Mouse (Mus musculus): ENCODE data around the gene C530008M17Rik. TPM values are rescaled to one million over a fixed set of nuclear protein-coding genes. Genes with fewer than 3 reads are reported as not detected.

C530008M17Rik gene
- total and polyA plus RNA-seq, 2 experiments from 2014 or later = 59.3 to 68.7 TPM

DNA sequence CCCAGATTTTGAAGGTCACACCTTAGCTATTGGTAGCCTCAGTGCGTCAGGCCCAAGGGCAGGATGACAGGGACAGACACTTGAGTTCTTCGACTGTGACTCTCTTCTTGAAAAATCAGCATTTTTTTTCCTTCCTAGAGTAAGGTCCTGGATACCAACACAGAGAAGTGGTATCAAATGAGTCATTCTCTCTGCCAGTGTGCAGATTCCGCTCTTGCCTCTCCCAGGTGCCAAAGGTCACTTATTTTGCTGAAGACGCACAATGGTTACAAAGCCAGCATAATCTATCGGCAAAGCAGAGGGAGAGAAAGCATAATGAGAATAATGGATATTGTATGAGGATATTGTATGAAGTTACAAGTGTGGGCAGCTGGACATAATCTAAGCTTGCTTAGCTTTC is 160.4 kb downstream of the C530008M17Rik start:
- Histone ChIP-seq H3K4me1 (ENCODE audit: insufficient read depth, low read length) (peaks cover 3% of the 10 kb centered on the region; the same call in 1 of the 2 replicates), H3K4me2 (ENCODE audit: low read depth, low read length, poor library complexity, severe bottlenecking) (no peak overlapping the region), H3K27ac (ENCODE audit: low read depth, low read length) (no peak overlapping the region; the same call in 1 of the 2 replicates), H3K9ac (replicated peaks; ENCODE audit: low read length, poor library complexity, severe bottlenecking) (no peak overlapping the region), H3K36me3 (ENCODE audit: insufficient read depth, low read length) (no peaks in the 10 kb centered on the region), H3K27me3 (ENCODE audit: insufficient read depth, low read length) (no peaks in the 10 kb centered on the region), H3K4me3 (ENCODE audit: low read depth, low read length) (no peak overlapping the region), H3K9me3 (ENCODE audit: low read length) (no peaks in the 10 kb centered on the region)
- DNase-seq (ENCODE audit: low spot score) = no peak
- TF ChIP-seq CTCF (IDR thresholded peaks at IDR 0.05) = no peak
- ATAC-seq (ENCODE audit: low FRiP score) = no peak
- WGBS = 84% methylated on average over 5 of the region's 5 CpGs

DNA sequence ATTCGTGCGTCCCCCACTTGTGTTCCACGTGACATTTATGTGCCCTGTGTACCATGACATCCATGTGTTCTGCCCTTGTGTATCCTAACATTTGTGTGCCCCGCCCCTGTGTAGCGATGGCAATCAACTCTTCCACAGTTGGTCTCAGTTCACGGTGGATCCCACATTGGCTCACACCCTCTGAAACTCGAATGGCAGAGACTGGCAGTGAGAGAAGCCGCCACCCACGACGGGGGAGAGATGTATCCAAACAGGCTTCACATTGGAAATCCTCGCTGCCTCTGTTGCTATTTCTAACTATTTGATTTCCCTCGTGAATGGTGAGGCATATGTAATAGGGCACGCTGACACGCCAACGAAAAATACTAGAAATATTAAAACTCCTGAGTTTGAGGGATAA is 161.4 kb downstream of the C530008M17Rik start:
- H3K9ac ChIP-seq (replicated peaks; ENCODE audit: low read length, poor library complexity, severe bottlenecking) = no peak overlapping the region
- H3K4me1 ChIP-seq (ENCODE audit: insufficient read depth, low read length) = peaks cover 3% of the 10 kb centered on the region; the same call in 1 of the 2 replicates
- no peak overlapping the region for H3K4me3 ChIP-seq (ENCODE audit: low read depth, low read length)
- H3K9me3 ChIP-seq (ENCODE audit: low read length) = no peaks in the 10 kb centered on the region
- DNase-seq (ENCODE audit: low spot score) (no peak), ATAC-seq (ENCODE audit: low FRiP score) (no peak)
- no peak overlapping the region for H3K27ac ChIP-seq (ENCODE audit: low read depth, low read length)
- peaks cover 6% of the 10 kb centered on the region; the same call in 1 of the 2 replicates for H3K36me3 ChIP-seq (ENCODE audit: insufficient read depth, low read length)
- TF ChIP-seq CTCF (IDR thresholded peaks at IDR 0.05) = no peak
- WGBS = 89% methylated on average over 15 of the region's 15 CpGs
- H3K4me2 ChIP-seq (ENCODE audit: low read depth, low read length, poor library complexity, severe bottlenecking) = no peak overlapping the region
- H3K27me3 ChIP-seq (ENCODE audit: insufficient read depth, low read length) = no peaks in the 10 kb centered on the region

DNA sequence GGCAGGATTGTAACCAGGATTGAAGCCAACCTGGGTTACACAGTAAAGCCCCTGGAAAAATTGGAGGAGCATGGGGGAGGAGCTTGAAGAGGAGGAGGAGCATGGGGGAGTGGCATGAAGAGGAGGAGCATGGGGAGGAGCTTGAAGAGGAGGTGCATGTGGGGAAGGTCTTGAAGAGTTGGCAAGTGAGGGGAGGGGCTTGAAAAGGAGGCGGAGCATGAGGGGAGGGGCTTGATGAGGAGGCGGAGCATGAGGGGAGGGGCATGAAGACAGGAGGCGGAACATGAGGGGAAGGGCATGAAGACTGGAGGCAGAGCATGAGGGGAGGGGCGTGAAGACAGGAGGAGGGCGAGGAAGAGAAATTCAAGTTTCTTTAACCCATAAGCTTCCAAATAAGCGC is 162.5 kb downstream of the C530008M17Rik start:
- Histone ChIP-seq H3K9me3 (ENCODE audit: low read length) (no peaks in the 10 kb centered on the region), H3K4me3 (ENCODE audit: low read depth, low read length) (no peak overlapping the region), H3K4me2 (ENCODE audit: low read depth, low read length, poor library complexity, severe bottlenecking) (no peak overlapping the region), H3K27me3 (ENCODE audit: insufficient read depth, low read length) (no peaks in the 10 kb centered on the region), H3K27ac (ENCODE audit: low read depth, low read length) (no peak overlapping the region), H3K36me3 (ENCODE audit: insufficient read depth, low read length) (peaks cover 7% of the 10 kb centered on the region; the same call in 1 of the 2 replicates), H3K4me1 (ENCODE audit: insufficient read depth, low read length) (peaks cover 3% of the 10 kb centered on the region; the same call in 1 of the 2 replicates), H3K9ac (replicated peaks; ENCODE audit: low read length, poor library complexity, severe bottlenecking) (no peak overlapping the region)
- ATAC-seq (ENCODE audit: low FRiP score) (no peak), DNase-seq (ENCODE audit: low spot score) (no peak)
- WGBS = 89% methylated on average over 6 of the region's 6 CpGs
- TF ChIP-seq CTCF (IDR thresholded peaks at IDR 0.05) = no peak

DNA sequence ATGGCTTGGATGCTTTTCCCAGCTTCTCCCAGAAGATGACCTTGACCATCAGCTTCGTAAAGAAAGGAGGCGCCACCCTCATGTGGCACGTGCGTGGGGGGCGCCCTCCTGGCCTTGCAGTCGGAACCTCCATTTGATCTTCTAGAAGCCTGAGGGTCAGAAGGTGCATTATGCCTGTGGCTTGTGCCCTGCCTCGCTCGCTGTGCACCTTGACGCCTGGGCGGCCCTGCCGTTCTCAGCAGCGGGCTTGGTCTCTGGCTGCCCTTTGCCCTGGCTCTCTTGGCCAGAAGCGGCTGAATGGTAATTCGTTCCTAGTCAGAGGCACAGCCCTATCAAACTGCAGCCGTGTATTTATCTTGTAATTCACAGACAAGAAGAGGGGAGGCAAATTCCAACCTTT is 165.8 kb downstream of the C530008M17Rik start:
- H3K4me1 ChIP-seq (ENCODE audit: insufficient read depth, low read length) = no peaks in the 10 kb centered on the region
- no peak for ATAC-seq (ENCODE audit: low FRiP score)
- no peak overlapping the region for H3K27ac ChIP-seq (ENCODE audit: low read depth, low read length)
- 90% methylated on average over 15 of the region's 15 CpGs for WGBS
- H3K36me3 ChIP-seq (ENCODE audit: insufficient read depth, low read length) = peaks cover 7% of the 10 kb centered on the region; the same call in 1 of the 2 replicates
- H3K4me2 ChIP-seq (ENCODE audit: low read depth, low read length, poor library complexity, severe bottlenecking) = no peak overlapping the region
- H3K4me3 ChIP-seq (ENCODE audit: low read depth, low read length) = no peak overlapping the region
- no peak for DNase-seq (ENCODE audit: low spot score)
- no peaks in the 10 kb centered on the region for H3K27me3 ChIP-seq (ENCODE audit: insufficient read depth, low read length)
- H3K9me3 ChIP-seq (ENCODE audit: low read length) = no peaks in the 10 kb centered on the region
- no peak overlapping the region for H3K9ac ChIP-seq (replicated peaks; ENCODE audit: low read length, poor library complexity, severe bottlenecking)
- TF ChIP-seq CTCF (IDR thresholded peaks at IDR 0.05) = no peak

DNA sequence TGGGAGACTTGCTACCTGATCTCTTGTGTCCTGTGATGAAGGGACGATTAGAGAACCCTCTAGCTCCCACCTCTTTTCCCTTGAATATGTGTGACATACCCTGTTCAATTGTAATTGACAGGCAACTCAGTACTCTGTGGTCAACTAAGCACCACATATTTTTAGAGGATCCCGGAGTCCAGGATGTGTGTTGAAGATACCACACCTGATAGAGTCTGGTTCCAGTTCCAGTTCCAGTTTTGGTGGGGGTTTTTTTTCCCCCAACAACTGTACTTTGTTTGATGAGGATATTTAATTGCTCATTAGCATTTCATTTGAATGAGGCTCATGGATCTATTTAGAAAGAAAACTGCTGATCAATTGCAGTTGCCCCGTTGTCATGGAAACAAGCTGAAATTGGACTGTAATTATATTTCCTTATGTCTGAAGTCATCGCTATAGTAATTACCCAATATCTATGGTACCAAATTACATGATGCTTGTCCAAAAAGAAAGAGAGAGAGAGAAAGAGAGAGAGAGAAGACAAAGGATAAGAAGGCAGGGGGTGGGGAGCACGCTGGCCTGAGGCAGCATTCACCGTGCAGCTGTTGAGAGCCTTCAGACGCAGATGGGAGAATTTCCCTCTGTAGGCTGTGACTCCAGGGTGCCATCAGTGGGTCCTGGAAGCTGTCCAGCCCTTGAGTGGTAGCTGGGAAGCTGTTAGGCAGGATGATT is 172.4 kb downstream of the C530008M17Rik start:
- Histone ChIP-seq H3K4me3 (ENCODE audit: low read depth, low read length) (no peak overlapping the region), H3K27ac (ENCODE audit: low read depth, low read length) (peak overlapping the region; percentile 62), H3K36me3 (ENCODE audit: insufficient read depth, low read length) (no peaks in the 10 kb centered on the region; the same call in 1 of the 2 replicates), H3K4me2 (ENCODE audit: low read depth, low read length, poor library complexity, severe bottlenecking) (no peak overlapping the region), H3K4me1 (ENCODE audit: insufficient read depth, low read length) (no peaks in the 10 kb centered on the region), H3K9me3 (ENCODE audit: low read length) (no peaks in the 10 kb centered on the region), H3K9ac (replicated peaks; ENCODE audit: low read length, poor library complexity, severe bottlenecking) (no peak overlapping the region), H3K27me3 (ENCODE audit: insufficient read depth, low read length) (no peaks in the 10 kb centered on the region)
- no peak for TF ChIP-seq CTCF (IDR thresholded peaks at IDR 0.05)
- WGBS = 59% methylated on average over 7 of the region's 7 CpGs
- DNase-seq (ENCODE audit: low spot score) = peak; percentile 65
- peak; percentile 59 for ATAC-seq (ENCODE audit: low FRiP score)

DNA sequence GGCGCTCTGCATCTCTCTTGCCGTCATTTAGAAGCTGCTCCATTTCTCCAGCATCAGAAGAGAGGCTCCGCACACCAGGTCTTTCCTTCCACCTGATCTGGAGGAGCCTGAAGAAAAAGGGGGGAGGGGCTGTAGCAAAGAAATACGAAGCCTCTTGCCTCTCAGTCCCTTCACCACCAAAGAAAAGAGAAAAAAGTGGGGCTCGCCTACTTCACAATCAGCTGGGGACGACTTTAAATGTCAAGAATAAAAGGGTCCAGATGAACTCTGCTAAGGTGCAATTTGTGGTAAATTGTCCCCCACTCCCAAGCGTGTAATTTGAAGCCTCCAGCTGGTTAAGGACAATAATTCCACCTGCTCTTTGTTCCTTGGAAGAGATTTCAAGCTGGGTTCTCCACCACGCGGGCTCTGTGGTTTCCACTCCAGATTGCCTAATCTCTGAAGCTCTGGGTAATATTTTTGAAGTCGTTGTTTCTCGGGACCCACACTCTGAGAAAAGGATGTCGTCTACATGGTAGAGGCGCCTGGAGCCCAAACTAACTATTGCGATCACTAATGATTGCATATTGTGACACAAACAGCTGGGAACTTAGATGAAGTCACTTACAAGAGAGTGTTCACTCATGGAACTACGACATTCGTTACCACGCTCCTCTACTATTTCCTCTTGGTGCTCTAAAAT is 176.4 kb downstream of the C530008M17Rik start:
- ATAC-seq (ENCODE audit: low FRiP score) = no peak
- WGBS = 70% methylated on average over 17 of the region's 17 CpGs
- H3K9ac ChIP-seq (replicated peaks; ENCODE audit: low read length, poor library complexity, severe bottlenecking) = no peak overlapping the region

More for the DNA sequence above, 176.4 kb downstream of the C530008M17Rik start:
- Histone ChIP-seq H3K4me2 (ENCODE audit: low read depth, low read length, poor library complexity, severe bottlenecking) (no peak overlapping the region), H3K36me3 (ENCODE audit: insufficient read depth, low read length) (no peaks in the 10 kb centered on the region; the same call in 1 of the 2 replicates), H3K4me1 (ENCODE audit: insufficient read depth, low read length) (no peaks in the 10 kb centered on the region), H3K27ac (ENCODE audit: low read depth, low read length) (no peak overlapping the region), H3K4me3 (ENCODE audit: low read depth, low read length) (no peak overlapping the region), H3K9me3 (ENCODE audit: low read length) (no peaks in the 10 kb centered on the region), H3K27me3 (ENCODE audit: insufficient read depth, low read length) (no peaks in the 10 kb centered on the region)
- no peak for TF ChIP-seq CTCF (IDR thresholded peaks at IDR 0.05)
- no peak for DNase-seq (ENCODE audit: low spot score)
